Mouse (Mus musculus): ENCODE measurements around the gene Pccb. TPM values are rescaled to one million over a fixed set of nuclear protein-coding genes. Genes with fewer than 3 reads are reported as not detected.

Pccb gene
- total RNA-seq, 2 experiments from 2014 or later = 203 to 209 TPM

- DNase-seq = no peak
Observed at GRCm38 (mm10) chr9:100984381-100985310, 50.1 kb downstream of the Pccb start.

GRCm38 (mm10) chr9:100982786-100983185 lies 51.9 kb downstream of the Pccb start:
- no peak for DNase-seq

GRCm38 (mm10) chr9:100979260-100979659 lies 55.4 kb downstream of the Pccb start:
- peak; percentile 45 for DNase-seq

DNA sequence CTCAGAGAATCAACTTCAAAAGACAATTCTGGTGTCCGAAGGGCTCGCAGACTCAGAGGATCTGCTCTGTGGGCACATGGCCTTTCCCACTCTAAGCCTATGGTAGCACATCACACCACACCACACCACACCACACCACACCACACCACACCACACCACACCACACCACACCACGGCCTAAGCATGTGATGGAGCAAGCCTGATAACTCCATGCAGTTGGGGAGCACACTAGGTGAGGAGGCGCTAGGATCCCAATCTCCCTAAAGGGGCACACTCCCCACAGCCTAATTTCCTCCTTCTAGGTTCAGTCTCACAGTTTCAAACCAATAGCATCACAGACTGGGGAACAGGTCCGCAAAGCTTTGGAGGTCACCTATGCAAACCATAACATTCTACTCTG lies 56.0 kb downstream of the Pccb start:
- no peak for DNase-seq

- no peak for DNase-seq
Observed at GRCm38 (mm10) chr9:100969461-100969860, 65.2 kb downstream of the Pccb start.

DNA sequence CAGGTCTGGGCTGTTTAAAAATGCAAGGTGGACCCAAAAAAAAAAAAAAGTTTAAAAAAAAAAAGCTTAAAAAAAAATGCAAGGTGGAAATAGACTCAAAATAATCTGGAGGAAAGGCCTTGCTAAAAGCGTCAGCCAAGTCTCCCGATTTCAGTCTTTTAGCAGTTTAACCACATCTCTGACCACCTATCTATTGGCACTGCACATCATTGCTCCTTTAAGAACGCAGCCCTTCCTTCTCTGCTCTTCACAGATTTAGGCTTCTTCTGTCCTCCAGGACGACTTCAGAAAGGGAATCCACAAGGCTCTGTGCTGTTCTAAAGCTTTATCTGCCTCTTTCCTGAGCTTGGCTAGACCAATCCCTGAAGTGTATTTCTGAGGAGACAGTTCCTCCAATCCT lies 70.6 kb downstream of the Pccb start:
- no peak for DNase-seq

- no peak for DNase-seq
Observed at GRCm38 (mm10) chr9:100963428-100963912, 71.2 kb downstream of the Pccb start.

- DNase-seq = no peak
Observed at GRCm38 (mm10) chr9:100962903-100963427, 71.7 kb downstream of the Pccb start.

DNA sequence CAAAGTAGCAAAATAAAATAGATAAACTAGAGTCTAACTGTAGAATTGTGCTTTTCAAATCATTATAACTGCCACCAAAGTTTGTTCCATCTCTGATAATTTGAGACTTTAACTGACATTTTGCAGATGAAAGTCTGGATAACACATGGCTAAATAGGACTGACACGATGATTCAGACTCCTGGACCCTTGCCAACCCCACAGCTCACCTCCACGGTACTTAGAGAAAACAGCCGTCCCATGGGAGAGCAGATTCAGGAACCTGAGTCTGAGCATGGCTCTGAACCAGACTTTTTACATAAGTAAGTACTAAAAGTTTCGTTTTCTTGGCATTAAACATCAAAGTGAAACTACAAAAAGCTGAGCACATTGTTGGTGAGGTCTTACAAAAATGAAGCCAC lies 83.2 kb downstream of the Pccb start:
- peak; percentile 65 for DNase-seq

DNA sequence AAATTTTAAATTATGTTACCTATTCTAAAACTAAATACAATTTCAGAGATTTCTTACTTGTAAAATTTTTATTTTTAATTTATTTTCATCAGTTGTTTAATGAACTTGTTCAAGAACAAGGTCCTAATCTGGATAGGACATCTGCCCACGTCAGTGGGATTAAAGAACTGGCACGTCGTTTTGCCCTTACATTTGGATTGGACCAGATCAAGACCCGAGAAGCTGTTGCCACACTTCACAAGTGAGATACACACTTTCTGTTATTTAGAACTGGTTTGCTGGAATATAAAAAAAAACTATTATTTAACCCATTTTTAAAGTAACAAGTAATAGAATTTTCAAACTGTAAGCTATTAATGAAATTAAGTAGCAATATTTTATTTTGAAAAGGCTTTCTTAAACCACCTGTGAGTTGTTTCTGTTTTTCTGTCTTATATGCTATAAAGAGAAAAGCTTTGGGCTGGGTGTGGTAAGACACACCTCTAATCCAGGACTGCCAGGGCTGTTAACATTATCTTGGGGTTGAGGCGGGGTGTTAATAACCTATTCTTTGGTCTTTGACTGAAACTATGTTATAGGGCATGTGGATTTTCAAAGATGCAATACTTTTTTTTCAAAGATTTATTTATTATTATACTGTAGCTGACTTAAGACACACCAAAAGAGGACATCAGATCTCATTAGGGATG lies 89.9 kb downstream of the Pccb start:
- no peak for DNase-seq

- no peak for DNase-seq
Observed at GRCm38 (mm10) chr9:100942042-100942441, 92.7 kb downstream of the Pccb start.

Other genes starting within 250 kb of the Pccb start
- 10 to 100 TPM; 44.4 to 47.7 TPM for gene Msl2, start 39.2 kb upstream of the Pccb start, total RNA-seq (2021)
- gene Ppp2r3a, start 216.9 kb upstream of the Pccb start, total RNA-seq (2021) = 10 to 100 TPM; 25.9 to 38.0 TPM

Data from adrenal gland, postnatal 10 days (tissue).